Mouse (Mus musculus): ENCODE results near the gene Wdcp.
A peak's percentile ranks its signal among the peaks of the same experiment; 100 is the strongest.
"Not testable (repeated sequence)": the region's sequence is repeated elsewhere in the genome, so short reads cannot be mapped to it uniquely, and the experiment has no call there.

Gene Wdcp

GRCm38 (mm10) chr12:4872273-4872672, 29.2 kb downstream of the Wdcp start:
- no peak for DNase-seq

DNA sequence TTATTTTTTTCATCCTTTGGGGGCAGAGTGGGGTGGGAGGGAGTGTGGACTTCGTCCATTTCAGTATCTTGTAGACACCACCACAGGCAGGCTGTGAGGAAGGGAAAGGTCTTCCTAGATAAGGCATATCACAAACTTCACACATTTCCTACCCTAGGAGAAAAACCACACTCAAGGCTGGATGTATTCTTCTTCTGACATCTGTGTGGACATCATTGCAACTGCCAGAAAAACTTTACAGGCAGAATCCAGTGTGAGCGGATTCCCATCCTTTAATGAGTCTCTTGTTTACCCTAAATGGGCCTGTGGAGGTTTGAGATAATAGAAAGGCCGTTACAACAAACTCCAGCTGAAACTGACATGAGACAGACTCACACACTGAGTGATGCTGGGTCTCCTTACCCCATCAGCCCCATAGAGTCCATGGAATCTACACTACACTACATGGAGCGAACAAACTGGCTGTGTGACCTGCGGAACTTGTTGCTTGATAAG, 29.9 kb downstream of the Wdcp start:
- DNase-seq, result no peak

DNA sequence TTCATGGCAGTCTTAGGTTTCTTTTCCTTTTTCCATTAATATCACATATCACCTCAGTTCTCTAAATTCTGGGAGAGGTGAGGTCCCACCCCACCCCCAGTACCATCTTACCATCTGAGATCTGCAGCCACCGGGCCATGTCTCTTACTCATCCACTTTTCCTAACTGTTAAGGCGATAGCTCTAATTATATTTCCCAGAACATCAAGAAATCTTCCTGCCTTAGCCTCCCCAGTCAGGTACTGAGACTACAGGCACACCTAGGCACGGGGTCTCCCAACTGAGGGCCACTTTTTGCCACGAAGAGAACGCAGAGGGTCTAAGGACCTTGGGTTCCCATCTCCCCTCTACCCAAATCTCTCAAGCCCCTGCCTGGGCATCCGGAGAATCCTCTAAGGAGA, 30.4 kb downstream of the Wdcp start:
- DNase-seq, result no peak

DNA sequence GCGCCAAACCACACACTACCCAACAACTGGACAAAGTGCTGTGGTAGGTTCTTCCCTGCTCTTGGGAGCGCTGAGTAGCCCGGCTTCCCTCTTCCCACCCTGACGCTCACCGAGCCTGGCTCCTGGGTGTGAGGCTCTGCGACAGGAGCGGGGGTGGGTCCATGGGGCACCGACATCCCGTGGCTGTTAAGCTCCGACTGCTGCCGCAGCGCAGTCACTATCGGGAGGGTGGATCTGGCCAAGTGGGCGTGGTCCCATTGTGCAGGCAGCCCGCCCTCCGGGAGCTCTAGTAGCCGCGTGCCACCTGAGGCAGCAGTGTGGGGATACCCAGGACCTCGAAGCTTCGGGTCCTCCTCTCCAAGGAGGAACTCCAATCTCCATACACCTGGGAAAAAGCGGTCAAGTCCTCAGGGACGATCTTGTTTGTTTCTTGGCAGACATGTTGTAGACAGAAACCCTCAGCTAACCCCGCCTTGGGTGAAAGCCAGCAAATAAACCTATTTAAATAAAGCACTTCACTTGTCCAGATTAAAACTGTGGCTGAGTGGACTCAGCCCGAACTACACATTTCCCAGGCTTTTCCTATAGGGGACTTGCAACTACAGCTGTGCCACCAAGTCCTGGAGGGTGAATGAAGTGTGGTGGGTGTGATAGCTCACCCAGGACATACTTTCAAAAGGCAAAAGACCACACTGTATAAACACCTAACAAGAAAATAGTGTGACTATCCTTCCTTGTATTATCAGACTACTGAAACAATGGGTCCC, 31.2 kb downstream of the Wdcp start, which contains the start of gene Mfsd2b:
Gene Mfsd2b, minus strand, starts transcription at position 199 of the 767 bp plus-strand sequence.
- peak; percentile 86 for DNase-seq

DNA sequence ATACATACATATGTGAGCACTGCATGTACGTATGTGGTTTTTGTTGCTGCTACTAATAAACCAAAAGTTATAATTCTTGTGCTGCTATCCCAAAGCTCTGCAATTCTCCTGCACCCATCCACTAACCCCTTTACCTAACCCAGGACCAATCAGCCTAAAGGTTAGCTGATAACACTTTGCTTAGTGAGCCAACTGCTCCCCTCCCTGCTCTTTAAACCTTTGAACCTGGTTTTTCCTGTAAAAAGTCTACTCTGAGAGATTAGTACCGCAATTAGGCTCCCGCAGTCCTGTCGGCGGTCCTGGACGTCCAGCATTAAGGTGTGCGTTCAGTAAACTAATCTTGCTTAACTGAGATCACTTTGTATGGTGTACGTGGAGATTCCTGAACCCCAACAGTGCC, 32.5 kb downstream of the Wdcp start:
- DNase-seq, result no peak

DNA sequence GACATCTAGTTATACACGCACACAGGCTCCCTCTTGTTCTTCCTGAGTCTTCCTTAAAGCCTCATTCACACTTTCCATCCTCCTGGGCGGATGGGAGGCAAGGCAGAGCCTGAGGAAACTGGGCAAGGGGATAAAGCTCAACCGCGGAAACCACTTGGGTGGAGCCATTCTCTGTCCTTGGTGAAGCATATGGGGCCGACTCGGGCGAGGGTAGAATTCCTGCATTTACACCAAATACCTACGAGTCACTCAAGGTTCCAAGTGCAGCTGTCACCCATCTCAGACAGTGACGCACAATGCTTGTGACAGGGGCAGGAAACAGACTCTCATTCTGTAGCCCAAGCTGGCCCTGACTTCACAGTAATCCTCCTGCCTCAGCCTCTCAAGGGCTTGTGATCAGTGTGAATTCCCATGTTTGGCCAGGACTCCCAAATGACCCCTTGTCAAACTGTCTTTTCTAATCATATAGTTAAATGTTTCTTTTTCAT, 35.2 kb downstream of the Wdcp start:
- DNase-seq, result no peak

DNA sequence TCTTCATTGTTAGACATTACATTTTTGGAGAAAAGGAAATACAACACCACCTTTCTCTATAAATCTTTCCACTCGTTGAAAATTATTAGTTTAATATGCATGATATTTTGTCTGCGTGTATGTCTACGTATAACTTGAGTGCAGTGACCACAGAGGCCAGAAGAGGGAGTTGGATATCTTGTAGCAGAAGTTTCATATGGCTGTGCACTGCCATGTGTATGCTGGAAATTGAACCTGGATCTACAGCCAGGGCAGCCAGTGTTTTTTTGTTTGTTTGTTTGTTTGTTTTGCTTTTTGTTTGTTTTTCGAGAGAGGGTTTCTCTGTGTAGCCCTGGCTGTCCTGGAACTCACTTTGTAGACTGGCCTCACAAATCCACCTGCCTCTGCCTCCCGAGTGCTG, 35.9 kb downstream of the Wdcp start:
- no peak for DNase-seq

GRCm38 (mm10) chr12:4882086-4882485, 39.0 kb downstream of the Wdcp start:
- DNase-seq, result no peak

GRCm38 (mm10) chr12:4885062-4885461, 42.0 kb downstream of the Wdcp start:
- no peak for DNase-seq

DNA sequence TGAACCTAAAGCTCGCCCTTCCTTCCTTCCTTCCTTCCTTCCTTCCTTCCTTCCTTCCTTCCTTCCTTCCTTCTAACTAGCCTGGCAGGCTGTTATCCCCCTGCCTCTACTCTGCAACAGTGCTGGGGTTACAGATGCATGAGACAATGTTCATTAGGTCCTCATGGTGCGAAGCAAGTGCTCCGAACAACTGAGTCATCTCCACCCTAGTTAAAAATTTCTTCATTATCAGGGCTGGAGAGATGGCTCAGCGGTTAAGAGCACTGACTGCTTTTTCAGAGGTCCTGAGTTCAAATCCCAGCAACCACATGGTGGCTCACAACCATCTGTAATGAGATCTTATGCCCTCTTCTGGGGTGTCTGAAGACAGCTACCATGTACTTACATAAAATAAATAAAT, 43.5 kb downstream of the Wdcp start:
- DNase-seq, result not testable (repeated sequence)

GRCm38 (mm10) chr12:4888739-4889138, 45.6 kb downstream of the Wdcp start:
- no peak for DNase-seq

DNA sequence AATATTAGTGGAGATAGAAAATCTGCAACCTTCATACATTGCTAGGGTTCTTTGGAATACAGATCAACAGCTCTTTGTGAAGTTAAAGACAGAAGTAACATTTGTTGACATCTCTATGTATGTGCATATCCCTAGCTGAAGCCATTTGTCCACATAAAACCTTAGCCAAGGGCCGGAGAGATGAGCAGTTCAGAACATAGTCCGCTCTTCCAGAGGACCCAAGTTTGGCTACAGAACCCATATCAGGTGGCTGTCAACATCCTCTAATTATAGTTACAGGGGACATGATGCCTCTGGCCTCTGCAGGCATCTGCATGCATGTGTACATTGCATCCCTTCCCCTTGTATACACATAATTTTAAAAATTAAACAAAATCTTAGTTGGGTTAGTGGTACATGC, 46.1 kb downstream of the Wdcp start:
- no peak for DNase-seq

- DNase-seq, result no peak
Observed at GRCm38 (mm10) chr12:4889891-4890290, 46.8 kb downstream of the Wdcp start.

DNA sequence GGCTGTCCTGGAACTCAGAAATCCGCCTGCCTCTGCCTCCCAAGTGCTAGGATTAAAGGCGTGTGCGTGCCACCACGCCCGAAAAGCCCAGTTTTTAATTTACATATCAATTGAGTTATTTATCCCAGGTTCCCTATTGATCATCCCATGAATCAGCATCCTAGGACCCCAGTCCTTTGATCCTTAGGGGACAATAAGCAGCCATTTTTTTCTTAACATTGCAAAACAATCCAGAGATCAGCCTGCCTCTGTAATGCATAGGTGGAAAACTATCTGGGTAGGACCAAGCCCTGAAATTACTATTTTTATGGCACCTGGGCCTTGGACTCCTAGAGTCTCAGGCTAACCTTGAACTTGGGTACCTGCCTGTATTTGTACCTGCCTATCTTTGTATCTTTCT, 54.9 kb downstream of the Wdcp start:
- DNase-seq, result no peak

- DNase-seq, result peak; percentile 3
Observed at GRCm38 (mm10) chr12:4905946-4906345, 62.8 kb downstream of the Wdcp start.

DNA sequence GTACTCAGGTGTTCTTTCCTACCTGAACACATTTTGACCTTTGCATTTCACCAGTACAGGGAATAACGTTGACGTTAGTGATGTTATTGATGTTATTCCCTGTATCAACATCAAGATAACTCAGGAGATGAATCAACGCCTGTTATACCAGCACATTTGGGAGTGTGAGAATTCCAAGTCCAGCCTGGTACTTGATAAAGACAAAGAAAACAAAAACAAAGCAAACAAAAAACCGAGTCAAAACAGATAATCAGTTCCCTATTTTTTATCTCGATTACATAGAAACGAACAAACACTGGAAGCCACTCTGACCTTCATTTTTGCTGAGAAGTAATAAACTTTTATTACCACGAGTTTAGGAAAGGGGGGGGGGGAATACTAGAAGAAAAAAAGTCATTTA, 63.4 kb downstream of the Wdcp start:
- no peak for DNase-seq

- DNase-seq, result peak; percentile 95
Observed at GRCm38 (mm10) chr12:4906951-4907906, 64.1 kb downstream of the Wdcp start, which contains the start of gene Ubxn2a. Ubxn2a (minus strand) TSS chr12:4907705.

- no peak for DNase-seq
Observed at GRCm38 (mm10) chr12:4908391-4908790, 65.3 kb downstream of the Wdcp start.
